Mouse (Mus musculus): ENCODE measurements around the gene Dnah6. TPM values are rescaled to one million over a fixed set of nuclear protein-coding genes. Genes with fewer than 3 reads are reported as not detected.

The Dnah6 gene
- polyA plus RNA-seq, 1 experiment from 2014 or later = 0.37 TPM

DNA sequence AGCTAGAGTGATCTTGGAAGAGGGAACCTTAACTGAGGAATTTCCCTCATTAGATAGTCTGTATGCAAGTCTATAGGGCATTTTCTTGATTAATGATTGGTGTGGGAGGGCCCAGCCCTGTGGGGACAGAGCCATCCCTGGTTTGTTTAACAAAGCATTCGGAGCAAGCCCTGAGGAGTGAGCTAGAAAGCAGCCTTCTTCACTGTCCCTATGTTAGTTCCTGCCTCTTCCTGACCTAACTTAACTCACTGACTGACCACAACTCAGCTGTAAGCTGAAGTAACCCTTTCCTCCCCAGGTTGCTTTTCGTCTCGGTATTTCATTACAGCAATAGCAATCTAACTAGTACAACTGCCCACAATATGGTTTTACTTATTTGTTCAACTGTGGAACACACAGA lies 39.0 kb downstream of the Dnah6 start:
- no peaks in the 10 kb centered on the region for H3K4me1 ChIP-seq
- WGBS = 54% methylated on average over 3 of the region's 3 CpGs
- H3K36me3 ChIP-seq = no peaks in the 10 kb centered on the region
- no peak overlapping the region for H3K27ac ChIP-seq (replicated peaks)
- no peak overlapping the region for H3K4me3 ChIP-seq
- ATAC-seq (replicated peaks) = no peak
- no peak overlapping the region for H3K4me2 ChIP-seq (replicated peaks)
- no peaks in the 10 kb centered on the region for H3K9me3 ChIP-seq
- H3K27me3 ChIP-seq = no peaks in the 10 kb centered on the region
- H3K9ac ChIP-seq (replicated peaks) = no peak overlapping the region

DNA sequence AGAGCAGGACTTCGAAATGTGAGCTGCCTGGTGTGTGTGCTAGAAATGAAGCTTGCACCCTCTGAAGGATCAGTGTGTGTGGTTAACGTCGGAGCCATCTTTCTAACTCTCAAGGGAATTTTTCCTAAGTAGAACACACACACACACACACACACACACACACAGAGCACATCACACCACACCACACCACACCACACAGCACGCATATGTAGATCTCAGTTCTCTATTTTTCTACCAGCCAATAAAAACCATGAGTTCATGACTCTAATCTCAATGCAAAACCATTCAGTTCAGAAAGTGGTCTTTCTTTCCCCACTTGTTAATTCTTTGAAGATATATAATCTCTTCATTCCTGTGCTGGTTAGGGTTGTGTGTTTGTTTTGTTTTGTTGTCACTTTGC lies 39.4 kb downstream of the Dnah6 start:
- WGBS = 78% methylated on average over 4 of the region's 4 CpGs
- no peak for ATAC-seq (replicated peaks)
- H3K27me3 ChIP-seq = no peaks in the 10 kb centered on the region
- no peak overlapping the region for H3K4me2 ChIP-seq (replicated peaks)
- no peaks in the 10 kb centered on the region for H3K36me3 ChIP-seq
- no peak overlapping the region for H3K9ac ChIP-seq (replicated peaks)
- no peaks in the 10 kb centered on the region for H3K9me3 ChIP-seq
- H3K4me1 ChIP-seq = no peaks in the 10 kb centered on the region
- H3K27ac ChIP-seq (replicated peaks) = no peak overlapping the region
- H3K4me3 ChIP-seq = no peak overlapping the region

DNA sequence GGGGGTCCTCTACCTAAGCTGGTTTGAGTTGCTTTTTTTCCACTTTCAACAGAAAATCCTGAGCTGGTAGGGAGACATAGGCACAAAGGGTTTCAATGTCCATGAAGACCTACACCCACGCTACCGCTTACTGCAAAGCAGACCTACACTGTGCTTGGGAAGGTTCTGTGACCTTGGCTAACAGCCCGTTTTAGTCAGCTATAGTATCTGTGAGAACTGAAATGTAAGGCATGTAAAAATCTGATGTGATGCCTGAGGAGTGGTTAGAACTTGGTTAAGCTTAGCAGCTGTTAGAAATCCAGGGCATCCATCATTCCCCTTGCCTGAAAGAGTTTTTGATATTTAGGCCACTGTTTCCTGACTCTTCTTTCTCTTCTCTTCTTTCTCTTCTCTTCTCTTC lies 46.3 kb downstream of the Dnah6 start:
- Histone ChIP-seq H3K9ac (replicated peaks) (no peak overlapping the region), H3K36me3 (no peaks in the 10 kb centered on the region), H3K4me3 (no peak overlapping the region), H3K27ac (replicated peaks) (no peak overlapping the region), H3K27me3 (no peaks in the 10 kb centered on the region), H3K4me1 (no peaks in the 10 kb centered on the region), H3K9me3 (no peaks in the 10 kb centered on the region), H3K4me2 (replicated peaks) (no peak overlapping the region)
- WGBS = 85% methylated on average over 3 of the region's 3 CpGs
- no peak for ATAC-seq (replicated peaks)

DNA sequence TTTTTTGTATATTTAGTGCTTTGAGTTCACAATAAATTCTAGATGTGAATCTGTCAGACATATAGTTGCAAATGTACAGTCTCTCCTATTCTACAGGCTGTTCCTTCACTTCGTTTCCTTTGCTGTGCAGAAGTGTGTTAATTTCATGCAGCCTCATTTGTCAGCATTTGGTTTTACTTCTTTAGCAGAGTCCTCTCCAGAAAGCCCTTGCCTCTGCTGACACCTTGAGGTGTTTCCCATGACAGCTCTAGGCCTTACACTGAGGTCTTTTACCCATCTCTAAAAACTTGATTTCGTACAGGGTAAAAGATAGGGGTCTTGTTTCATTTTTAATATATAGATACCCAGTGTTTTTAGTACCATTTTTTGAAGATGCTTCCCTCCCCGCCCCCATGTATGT lies 54.2 kb downstream of the Dnah6 start:
- ATAC-seq (replicated peaks) = no peak
- no peak overlapping the region for H3K4me3 ChIP-seq
- no peaks in the 10 kb centered on the region for H3K36me3 ChIP-seq
- no peak overlapping the region for H3K9ac ChIP-seq (replicated peaks)
- no peaks in the 10 kb centered on the region for H3K4me1 ChIP-seq
- WGBS = 80% methylated on average over 3 of the region's 3 CpGs
- no peak overlapping the region for H3K27ac ChIP-seq (replicated peaks)
- H3K9me3 ChIP-seq = no peaks in the 10 kb centered on the region
- no peak overlapping the region for H3K4me2 ChIP-seq (replicated peaks)
- H3K27me3 ChIP-seq = no peaks in the 10 kb centered on the region

DNA sequence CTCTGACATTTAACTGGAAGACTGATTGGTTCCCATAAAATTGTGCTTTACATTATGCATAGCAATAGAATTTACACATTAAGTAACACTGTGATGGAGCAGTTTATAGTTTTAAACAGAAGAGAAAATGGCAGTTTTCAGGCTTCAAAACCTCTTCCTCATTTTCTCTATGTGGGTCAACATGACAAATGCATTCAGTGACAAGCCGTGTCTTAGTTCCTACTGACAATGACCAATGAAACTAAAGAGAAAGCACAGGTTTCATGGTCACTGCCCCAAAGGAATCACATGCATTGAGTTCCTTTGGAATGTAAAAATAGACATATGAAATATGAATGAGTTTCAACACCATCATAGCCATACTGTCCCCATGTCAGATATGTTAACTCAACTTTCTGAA lies 58.5 kb downstream of the Dnah6 start:
- Histone ChIP-seq H3K27ac (replicated peaks) (no peak overlapping the region), H3K36me3 (no peaks in the 10 kb centered on the region), H3K4me1 (no peaks in the 10 kb centered on the region), H3K9me3 (no peaks in the 10 kb centered on the region), H3K4me2 (replicated peaks) (no peak overlapping the region), H3K4me3 (no peak overlapping the region), H3K27me3 (no peaks in the 10 kb centered on the region), H3K9ac (replicated peaks) (no peak overlapping the region)
- no peak for ATAC-seq (replicated peaks)
- 86% methylated on average over 1 of the region's 1 CpGs for WGBS

DNA sequence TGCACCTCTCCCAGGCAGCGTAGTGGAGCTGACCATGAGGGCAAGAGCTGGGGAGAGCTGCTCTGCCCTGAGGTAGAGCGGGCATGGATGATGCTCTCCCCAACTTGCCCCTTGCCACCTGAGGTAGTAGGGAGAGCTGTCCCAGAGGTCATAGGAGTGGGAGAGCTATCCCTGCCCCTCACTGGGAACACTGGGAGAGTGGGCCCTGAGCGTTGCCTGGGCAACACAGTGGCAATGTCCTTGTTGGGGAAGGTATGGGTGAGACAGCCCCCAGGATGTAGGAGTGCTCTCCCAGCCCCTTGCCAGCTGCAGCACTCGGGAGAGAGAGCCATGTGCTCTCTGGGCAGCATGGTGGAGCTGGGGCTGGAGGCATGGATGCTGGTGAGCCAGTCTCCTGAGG lies 60.1 kb downstream of the Dnah6 start:
- H3K27ac ChIP-seq (replicated peaks) = no peak overlapping the region
- no peak for ATAC-seq (replicated peaks)
- no peak overlapping the region for H3K9ac ChIP-seq (replicated peaks)
- no peaks in the 10 kb centered on the region for H3K27me3 ChIP-seq
- no peak overlapping the region for H3K4me3 ChIP-seq
- no peaks in the 10 kb centered on the region for H3K9me3 ChIP-seq
- 86% methylated on average over 4 of the region's 4 CpGs for WGBS
- H3K4me1 ChIP-seq = no peaks in the 10 kb centered on the region
- H3K36me3 ChIP-seq = no peaks in the 10 kb centered on the region
- H3K4me2 ChIP-seq (replicated peaks) = no peak overlapping the region

DNA sequence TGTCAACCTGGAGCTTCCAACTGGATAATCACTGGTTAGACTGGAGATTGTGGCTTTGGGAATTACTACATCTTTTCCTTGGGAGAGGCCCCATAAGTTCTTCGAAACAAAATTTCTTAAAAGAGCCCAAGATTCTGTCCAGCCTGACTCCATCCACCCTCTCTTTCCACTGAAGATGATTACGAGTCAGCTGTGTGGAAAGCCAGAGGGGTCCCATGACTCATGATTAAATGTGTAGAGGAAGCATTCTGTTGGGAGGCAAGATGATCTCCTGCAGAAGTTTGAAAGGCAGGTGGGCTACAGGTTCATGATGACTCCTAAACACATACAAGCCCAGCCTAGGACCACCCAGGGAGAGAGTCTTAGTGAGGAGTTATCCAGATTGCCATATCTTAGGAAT lies 66.0 kb downstream of the Dnah6 start:
- Histone ChIP-seq H3K4me1 (no peaks in the 10 kb centered on the region), H3K27ac (replicated peaks) (no peak overlapping the region), H3K4me2 (replicated peaks) (no peak overlapping the region), H3K4me3 (no peak overlapping the region), H3K27me3 (no peaks in the 10 kb centered on the region), H3K36me3 (no peaks in the 10 kb centered on the region), H3K9me3 (no peaks in the 10 kb centered on the region), H3K9ac (replicated peaks) (no peak overlapping the region)
- WGBS = 82% methylated on average over 2 of the region's 2 CpGs
- no peak for ATAC-seq (replicated peaks)

DNA sequence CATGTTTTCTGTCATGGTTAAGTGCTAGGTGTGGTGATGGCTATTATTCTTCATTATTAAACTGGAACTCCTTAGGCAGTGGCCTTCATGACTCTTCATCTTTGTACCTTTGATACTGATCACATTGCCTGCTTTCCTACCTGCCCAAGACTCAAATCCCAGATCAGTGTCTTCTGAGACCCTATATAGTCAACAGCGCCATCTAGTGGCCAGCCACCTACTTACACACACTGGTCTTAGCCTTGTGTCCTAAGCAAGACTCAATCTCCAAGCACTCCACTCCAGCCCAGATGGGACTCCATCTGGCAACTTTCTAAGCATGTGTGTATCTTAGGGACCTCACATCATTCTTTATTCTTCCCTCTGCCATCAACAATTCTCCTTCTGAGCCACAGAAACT lies 67.8 kb downstream of the Dnah6 start:
- ATAC-seq (replicated peaks) = peak; percentile 93
- WGBS = 0% methylated on average over 1 of the region's 1 CpGs
- no peak overlapping the region for H3K27ac ChIP-seq (replicated peaks)

DNA sequence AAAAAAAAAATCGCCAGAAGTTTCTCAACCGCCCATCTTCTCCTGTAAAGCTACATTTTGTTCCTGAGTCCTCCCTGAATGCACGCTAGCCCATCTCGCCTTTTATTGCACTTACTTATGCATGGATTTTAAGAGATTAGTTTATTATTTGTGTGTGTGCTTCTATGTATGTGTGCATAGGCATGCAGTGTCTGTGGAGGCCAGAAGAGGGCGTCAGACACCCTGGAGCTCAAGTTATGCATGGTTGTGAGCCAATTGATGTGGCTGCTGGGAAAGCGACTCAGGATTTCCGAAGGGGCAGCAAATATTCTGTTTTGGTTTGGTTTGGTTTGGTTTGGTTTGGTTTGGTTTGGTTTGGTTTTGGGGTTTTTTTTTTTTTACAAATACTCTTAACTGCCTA lies 78.0 kb downstream of the Dnah6 start:
- no peak for ATAC-seq (replicated peaks)
- H3K9me3 ChIP-seq = no peaks in the 10 kb centered on the region
- no peak overlapping the region for H3K9ac ChIP-seq (replicated peaks)
- no peaks in the 10 kb centered on the region for H3K27me3 ChIP-seq
- H3K27ac ChIP-seq (replicated peaks) = no peak overlapping the region
- no peaks in the 10 kb centered on the region for H3K36me3 ChIP-seq
- no peak overlapping the region for H3K4me2 ChIP-seq (replicated peaks)
- no peak overlapping the region for H3K4me3 ChIP-seq
- 93% methylated on average over 7 of the region's 7 CpGs for WGBS
- no peaks in the 10 kb centered on the region for H3K4me1 ChIP-seq

More for the DNA sequence above, 67.8 kb downstream of the Dnah6 start:
- Histone ChIP-seq H3K27me3 (no peaks in the 10 kb centered on the region), H3K4me3 (no peak overlapping the region), H3K36me3 (no peaks in the 10 kb centered on the region), H3K4me1 (no peaks in the 10 kb centered on the region), H3K9ac (replicated peaks) (no peak overlapping the region), H3K4me2 (replicated peaks) (no peak overlapping the region), H3K9me3 (no peaks in the 10 kb centered on the region)

DNA sequence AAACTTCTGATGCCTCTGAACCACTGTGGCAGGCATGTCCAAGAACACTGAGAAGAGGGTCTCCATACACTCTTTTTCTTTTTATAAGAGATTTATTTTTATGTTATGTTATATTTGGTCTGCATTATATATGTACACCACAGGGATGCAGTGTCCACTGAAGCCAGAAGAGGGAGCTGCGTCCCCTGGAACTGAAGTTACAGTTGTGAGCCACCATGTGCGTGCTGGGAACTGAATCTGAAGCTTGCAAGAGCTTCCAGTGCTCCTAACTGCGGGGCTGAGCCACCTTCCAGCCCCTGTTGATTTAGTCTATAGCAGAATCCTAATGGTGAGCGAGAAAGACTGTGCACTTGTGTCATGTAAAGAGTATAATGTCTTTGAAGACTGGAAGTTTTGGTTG lies 78.7 kb downstream of the Dnah6 start:
- WGBS = 95% methylated on average over 4 of the region's 4 CpGs
- H3K27me3 ChIP-seq = no peaks in the 10 kb centered on the region
- H3K36me3 ChIP-seq = no peaks in the 10 kb centered on the region
- H3K9ac ChIP-seq (replicated peaks) = no peak overlapping the region
- H3K9me3 ChIP-seq = no peaks in the 10 kb centered on the region
- ATAC-seq (replicated peaks) = no peak
- H3K4me3 ChIP-seq = no peak overlapping the region
- H3K4me1 ChIP-seq = no peaks in the 10 kb centered on the region
- H3K4me2 ChIP-seq (replicated peaks) = no peak overlapping the region
- no peak overlapping the region for H3K27ac ChIP-seq (replicated peaks)

DNA sequence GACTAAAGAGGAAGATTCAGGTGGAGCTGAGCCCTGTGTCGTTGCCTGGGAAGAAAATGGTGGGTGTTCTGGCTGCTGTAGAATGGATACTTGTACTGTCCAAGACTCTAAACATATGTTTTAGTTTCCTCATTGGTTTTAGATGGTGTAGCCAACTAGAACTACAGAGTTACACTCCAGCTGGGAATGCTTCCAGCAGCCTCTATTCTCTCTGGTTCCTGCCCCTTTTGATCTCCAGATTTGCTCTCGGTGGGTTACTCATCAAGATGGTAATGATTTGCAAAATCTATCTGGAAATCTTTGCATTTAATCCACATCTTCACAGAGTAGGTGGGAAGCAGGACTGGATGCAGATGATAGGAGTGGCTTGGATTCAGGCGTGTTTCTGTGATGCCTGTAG lies 80.6 kb downstream of the Dnah6 start:
- no peak for ATAC-seq (replicated peaks)

DNA sequence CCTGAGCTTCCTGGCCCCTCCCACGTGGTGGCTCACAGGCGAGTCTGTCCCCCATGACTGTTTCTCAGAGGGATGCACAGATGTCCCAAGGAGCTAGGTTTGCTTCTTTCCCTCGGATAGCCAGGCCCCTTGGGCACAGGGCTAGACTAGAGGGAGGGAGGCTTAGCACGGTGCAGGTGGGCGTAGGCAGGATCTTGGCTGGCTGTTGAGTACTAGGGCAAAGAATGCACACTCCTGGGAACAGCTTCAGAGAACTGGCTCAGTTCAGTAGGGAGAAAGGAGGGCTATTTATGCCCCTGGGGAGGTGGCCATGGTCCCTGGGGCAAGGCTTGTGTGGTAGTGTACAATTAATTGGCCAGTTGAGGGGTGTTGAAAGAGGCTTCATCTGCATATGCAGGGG lies 88.7 kb downstream of the Dnah6 start:
- Histone ChIP-seq H3K9ac (replicated peaks) (no peak overlapping the region), H3K4me2 (replicated peaks) (no peak overlapping the region), H3K9me3 (no peaks in the 10 kb centered on the region), H3K27ac (replicated peaks) (no peak overlapping the region), H3K4me3 (no peak overlapping the region), H3K4me1 (no peaks in the 10 kb centered on the region), H3K36me3 (no peaks in the 10 kb centered on the region), H3K27me3 (no peaks in the 10 kb centered on the region)
- WGBS = 49% methylated on average over 5 of the region's 5 CpGs
- no peak; the same call in 1 of the 2 replicates for ATAC-seq (replicated peaks)

More for the DNA sequence above, 80.6 kb downstream of the Dnah6 start:
- no peak overlapping the region for H3K4me2 ChIP-seq (replicated peaks)
- H3K4me1 ChIP-seq = no peaks in the 10 kb centered on the region
- H3K9me3 ChIP-seq = no peaks in the 10 kb centered on the region
- 73% methylated on average over 3 of the region's 3 CpGs for WGBS
- no peak overlapping the region for H3K9ac ChIP-seq (replicated peaks)
- no peaks in the 10 kb centered on the region for H3K27me3 ChIP-seq
- H3K27ac ChIP-seq (replicated peaks) = no peak overlapping the region
- no peaks in the 10 kb centered on the region for H3K36me3 ChIP-seq
- H3K4me3 ChIP-seq = no peak overlapping the region

DNA sequence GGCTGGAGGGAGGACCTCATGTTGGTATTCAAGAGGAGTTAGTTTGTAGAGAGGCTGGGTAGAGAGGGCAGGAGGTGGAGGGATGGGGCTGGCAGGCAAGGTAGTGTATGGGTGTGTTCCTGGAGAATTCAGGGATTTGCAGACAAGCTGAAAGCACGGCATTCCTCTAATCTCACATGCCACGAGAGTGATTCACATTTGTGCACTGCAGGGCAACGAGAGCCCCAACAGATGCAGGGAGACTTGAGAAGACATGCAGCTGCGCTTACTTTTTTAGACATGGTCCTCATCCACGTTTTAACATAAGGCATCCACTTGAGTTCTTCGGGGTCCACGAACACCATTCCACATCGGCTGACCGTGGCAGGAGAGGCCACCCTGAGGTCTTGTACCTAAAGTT lies 93.9 kb downstream of the Dnah6 start:
- Histone ChIP-seq H3K4me3 (no peak overlapping the region), H3K27me3 (no peaks in the 10 kb centered on the region), H3K36me3 (no peaks in the 10 kb centered on the region), H3K9me3 (no peaks in the 10 kb centered on the region), H3K27ac (replicated peaks) (no peak overlapping the region), H3K9ac (replicated peaks) (no peak overlapping the region), H3K4me2 (replicated peaks) (no peak overlapping the region), H3K4me1 (no peaks in the 10 kb centered on the region)
- WGBS = 85% methylated on average over 9 of the region's 9 CpGs
- no peak for ATAC-seq (replicated peaks)

Measured in forebrain, embryonic 15.5 days (tissue).